Comparison of ENCODE assay signal across 29 mouse cellular contexts in genomic region chr2:18962502-18962901, GRCm38 (mm10). TPM values are rescaled to one million over a fixed set of nuclear protein-coding genes. Genes with fewer than 3 reads are reported as not detected.
A peak's percentile ranks its signal among the peaks of the same experiment; 100 is the strongest.
DNase-seq lines count a peak whose midpoint lies in the region; ATAC-seq lines count a peak whose summit lies in the region.
"Had no signal": no experiment of that assay in that cellular context is flagged by ENCODE, and none has a peak within 500 bp of the region (broad histone marks: within the 10 kb centered on the region; RNA-seq: fewer than 3 reads in every experiment).

No protein-coding gene starts in this region.

- 77% methylated on average over 3 of the region's 3 CpGs for WGBS in heart, embryonic 12.5 days

- H3K27ac ChIP-seq in heart, embryonic 12.5 days (ENCODE audit: poor library complexity, severe bottlenecking) = no peak overlapping the region
- H3K27ac ChIP-seq: forebrain, embryonic 10.5 days; forebrain, embryonic 13.5 days; heart, embryonic 13.5 days; hindbrain, embryonic 14.5 days; hindbrain, postnatal 0 days had no signal

- no peaks in the 10 kb centered on the region for H3K27me3 ChIP-seq in heart, embryonic 12.5 days (replicated peaks)
- H3K27me3 ChIP-seq: forebrain, embryonic 13.5 days; heart, embryonic 13.5 days had no signal

- no peak for ATAC-seq in heart, embryonic 12.5 days (ENCODE audit: insufficient number of reproducible peaks, low FRiP score)
- ATAC-seq in granulocyte monocyte progenitor cell, adult 5-6 weeks (replicated peaks; ENCODE audit: poor library complexity, severe bottlenecking) = peak; percentile 65
- peak; percentile 45 for ATAC-seq in megakaryocyte progenitor cell, adult 5-6 weeks (replicated peaks; ENCODE audit: poor library complexity)
- ATAC-seq: CD4-positive, CD25-positive, alpha-beta regulatory T cell, adult 4 months; forebrain, embryonic 16.5 days had no signal

- 0 out of 2 replicates have a peak, but pooled peaks cover 3% of the 10 kb centered on the region for H3K9me3 ChIP-seq in heart, embryonic 12.5 days (replicated peaks)
- H3K9me3 ChIP-seq: forebrain, embryonic 10.5 days; forebrain, embryonic 13.5 days; heart, embryonic 13.5 days had no signal

- no peaks in the 10 kb centered on the region for H3K36me3 ChIP-seq in heart, embryonic 12.5 days
- H3K36me3 ChIP-seq: forebrain, embryonic 10.5 days; heart, embryonic 13.5 days had no signal

- peaks cover 27% of the 10 kb centered on the region for H3K4me1 ChIP-seq in heart, embryonic 12.5 days (replicated peaks)

- no peak overlapping the region for H3K9ac ChIP-seq in heart, embryonic 12.5 days
- H3K9ac ChIP-seq: forebrain, embryonic 13.5 days; heart, embryonic 13.5 days; hindbrain, embryonic 14.5 days had no signal

- peak; percentile 88 for DNase-seq in heart, adult 11 months
- DNase-seq in 416B (ENCODE audit: low read depth) = peak; percentile 80
- no peak for DNase-seq in lung, postnatal 25 days (ENCODE audit: low spot score)
- no peak for DNase-seq in embryo, embryonic 9.5 days (ENCODE audit: extremely low spot score)
- no peak for DNase-seq in layer of hippocampus, adult 8-10 months (ENCODE audit: low spot score in 2 of 2)
- DNase-seq: adrenal gland, adult 2 months; adrenal gland, postnatal 14 days; B cell, adult 2 months; cerebellum, adult 11 months; cerebellum, adult 2 months; cerebellum, adult 9-11 months; cerebellum, postnatal 25 days; embryo, embryonic 11 days; gastrocnemius, postnatal 10 days; gastrocnemius, postnatal 36 days; heart, adult 18-20 months; heart, postnatal 14 days; heart, postnatal 4 days had no signal

- no peak overlapping the region for H3K4me3 ChIP-seq in heart, embryonic 12.5 days
- H3K4me3 ChIP-seq: forebrain, embryonic 10.5 days; forebrain, embryonic 13.5 days; heart, embryonic 13.5 days had no signal

- no peak overlapping the region for H3K4me2 ChIP-seq in heart, embryonic 12.5 days
- H3K4me2 ChIP-seq: forebrain, embryonic 13.5 days; heart, embryonic 13.5 days; hindbrain, embryonic 14.5 days had no signal

RNA-seq across cellular contexts. Expression of gene Pip4k2a, which starts 35.4 kb away (rescaled TPM):
- polyA plus RNA-seq in heart, embryonic 12.5 days (2016; fragmentation: Nextera tagmentation; extraction: Ambion mirVana) = 8.6 TPM in 2 replicates
- total RNA-seq in granulocyte monocyte progenitor cell, adult 5-6 weeks (2014; fragmentation: Nextera tagmentation) = 29.3 TPM in 2 replicates
- total RNA-seq in granulocyte monocyte progenitor cell, adult 5-6 weeks (2017) = 15.6 and 16.7 TPM in 2 replicates
- total RNA-seq in megakaryocyte progenitor cell, adult 5-6 weeks (2015) = 47.3 and 62.2 TPM in 2 replicates
- 23.2 and 23.5 TPM in 2 replicates for total RNA-seq in megakaryocyte progenitor cell, adult 5-6 weeks (2017)
- total RNA-seq in layer of hippocampus, adult 8-10 months (2022) = 10 to 100 TPM; 60.6 to 67.9 (median 63.7) TPM

RNA-seq across cellular contexts. Expression of gene 4930426L09Rik, which starts 35.6 kb away (rescaled TPM):
- polyA plus RNA-seq in heart, embryonic 12.5 days (2016; fragmentation: Nextera tagmentation; extraction: Ambion mirVana) = 0.21 and 0.57 TPM in 2 replicates
- 1.3 TPM in 1 of 2 replicates, not detected in the other for total RNA-seq in granulocyte monocyte progenitor cell, adult 5-6 weeks (2014; fragmentation: Nextera tagmentation)
- total RNA-seq in granulocyte monocyte progenitor cell, adult 5-6 weeks (2017) = 0.62 TPM in 1 of 2 replicates, not detected in the other
- total RNA-seq in megakaryocyte progenitor cell, adult 5-6 weeks (2015) = 1.2 and 1.4 TPM in 2 replicates
- total RNA-seq in megakaryocyte progenitor cell, adult 5-6 weeks (2017) = 0.17 TPM in 1 of 2 replicates, not detected in the other
- total RNA-seq in layer of hippocampus, adult 8-10 months (2022) = 1 to 10 TPM in 2 of 4 experiments, under 1 TPM in 2; 0.53 to 1.2 (median 0.96) TPM
- total RNA-seq: gastrocnemius, adult 18-20 months; gastrocnemius, postnatal 36 days; heart, adult 18-20 months had no signal

Comparison
In these comparisons a context has a peak if more than half of its experiments do, and no peak if none do; other contexts are left out.
1. DNase-seq: peak in heart, adult 11 months (single experiment) and 416B (single experiment); none in lung, postnatal 25 days (single experiment), embryo, embryonic 9.5 days (single experiment) and layer of hippocampus, adult 8-10 months (0 of 2).